Mouse (Mus musculus) mature B cell (primary cell): Measurements from ENCODE around the gene Trdmt1.
"Not testable (repeated sequence)": the region's sequence is repeated elsewhere in the genome, so short reads cannot be mapped to it uniquely, and the experiment has no call there.

Source experiments
- in situ Hi-C: fragments of 300-500 bp; cut with MboI; formaldehyde crosslinking; loops from 2 replicates; pipeline ENCODE4 v1.14.3; 2019

Gene Trdmt1

DNA sequence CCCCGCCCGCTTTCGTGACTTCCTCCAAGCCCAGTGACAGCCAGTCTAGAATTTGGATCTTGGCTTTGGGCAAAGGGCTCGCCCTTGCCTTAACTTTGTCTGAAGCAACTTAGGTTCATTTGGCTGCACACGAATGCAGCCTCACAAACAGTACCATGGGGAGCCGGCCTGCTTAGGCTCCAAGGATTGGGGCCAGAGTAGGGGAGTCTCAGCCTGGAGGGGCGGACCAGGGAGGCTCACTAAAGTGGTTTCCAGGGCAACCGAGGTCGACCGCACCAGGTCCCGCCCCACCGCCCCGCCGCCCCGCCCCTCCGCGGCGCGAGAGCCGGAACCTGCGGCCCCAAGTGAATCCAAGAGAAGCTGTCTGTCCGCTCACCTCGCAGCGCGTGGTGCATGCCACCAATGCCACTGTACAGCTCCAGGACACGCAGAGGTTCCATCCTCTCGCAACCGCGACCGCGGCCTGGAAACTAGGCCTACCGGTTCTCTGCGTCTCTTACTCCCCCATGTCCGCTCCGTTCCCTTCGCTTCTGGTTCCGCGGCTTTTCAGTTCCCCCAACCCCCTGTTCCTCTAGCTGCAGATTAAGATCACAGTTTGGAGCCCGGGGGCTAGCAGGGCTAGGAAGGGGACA lies at the start of gene Trdmt1:
TSS of gene Trdmt1 (minus strand) at position 476 of the 632 bp plus-strand sequence.
- in situ Hi-C loops, result no loop called here

DNA sequence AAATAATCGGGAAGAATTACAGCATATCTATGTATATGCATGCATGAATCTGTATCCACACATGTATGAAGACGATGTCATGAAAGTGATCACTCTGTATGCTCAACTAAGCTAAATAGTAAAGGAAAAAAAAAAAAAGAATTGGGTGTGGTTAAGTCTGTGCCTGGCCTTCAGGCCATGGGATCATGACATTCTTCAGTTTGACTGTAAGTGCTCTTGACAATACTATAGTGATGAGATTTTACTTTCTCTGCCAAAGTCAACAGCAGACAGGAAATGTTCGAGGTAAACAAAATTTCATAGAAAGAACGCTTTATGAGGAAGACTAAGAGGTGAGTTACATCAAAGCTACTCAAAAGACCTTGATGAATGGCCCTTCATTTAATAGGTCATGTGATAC lies 48.9 kb upstream of the Trdmt1 start:
- in situ Hi-C loops, result loop anchor here (10.0 kb wide), 1 partner anchor 299 kb away; no protein-coding TSS in a partner anchor

DNA sequence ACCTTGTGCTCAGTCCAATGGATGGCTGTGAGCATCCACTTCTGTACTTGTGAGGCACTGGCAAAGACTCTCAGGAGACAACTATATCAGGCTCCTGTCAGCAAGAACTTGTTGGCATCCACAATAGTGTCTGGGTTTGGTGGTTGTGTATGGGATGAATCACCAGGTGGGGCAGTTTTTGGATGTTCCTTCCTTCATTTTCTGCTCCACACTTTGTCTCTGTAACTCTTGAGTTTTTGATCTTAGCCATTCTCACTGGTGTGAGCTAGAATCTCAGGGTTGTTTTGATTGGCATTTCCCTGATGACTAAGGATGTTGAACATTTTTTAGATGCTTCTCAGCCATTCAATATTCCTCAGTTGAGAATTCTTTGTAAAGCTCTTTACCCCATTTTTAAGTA lies 39.3 kb upstream of the Trdmt1 start:
- in situ Hi-C loops, result not testable (repeated sequence)

DNA sequence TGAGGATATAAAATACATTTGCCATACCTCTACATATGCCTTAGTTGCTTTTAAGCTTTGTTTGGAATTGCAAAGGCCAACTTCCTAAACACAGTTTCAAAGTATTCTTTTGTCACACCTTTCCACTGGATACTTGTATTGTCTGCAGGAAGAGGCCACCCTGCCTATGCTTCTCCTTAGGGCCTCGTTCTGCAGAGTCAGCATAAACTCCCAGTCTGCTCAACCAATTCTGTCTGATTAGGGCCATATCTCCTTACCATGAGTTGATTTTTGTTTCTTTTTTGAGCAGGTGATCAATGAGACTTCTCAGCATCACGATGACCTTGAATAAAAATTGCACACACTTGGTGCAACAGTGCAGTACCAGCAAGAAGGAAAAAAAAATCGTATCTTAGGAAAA lies 37.7 kb upstream of the Trdmt1 start:
- in situ Hi-C loops, result no loop called here

DNA sequence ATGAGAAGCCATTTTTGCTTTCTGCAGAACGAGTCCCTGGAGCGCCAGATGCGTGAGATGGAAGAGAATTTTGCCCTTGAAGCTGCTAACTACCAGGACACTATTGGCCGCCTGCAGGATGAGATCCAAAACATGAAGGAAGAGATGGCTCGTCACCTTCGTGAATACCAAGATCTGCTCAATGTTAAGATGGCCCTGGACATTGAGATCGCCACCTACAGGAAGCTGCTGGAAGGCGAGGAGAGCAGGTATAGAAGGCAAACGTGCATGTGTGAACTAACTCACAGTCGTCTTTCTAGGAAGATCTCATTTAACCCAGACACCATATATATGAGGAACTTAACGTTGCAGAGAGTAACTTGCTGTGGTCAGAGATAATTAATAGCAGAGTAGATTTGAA lies 35.5 kb upstream of the Trdmt1 start:
- in situ Hi-C loops, result no loop called here

DNA sequence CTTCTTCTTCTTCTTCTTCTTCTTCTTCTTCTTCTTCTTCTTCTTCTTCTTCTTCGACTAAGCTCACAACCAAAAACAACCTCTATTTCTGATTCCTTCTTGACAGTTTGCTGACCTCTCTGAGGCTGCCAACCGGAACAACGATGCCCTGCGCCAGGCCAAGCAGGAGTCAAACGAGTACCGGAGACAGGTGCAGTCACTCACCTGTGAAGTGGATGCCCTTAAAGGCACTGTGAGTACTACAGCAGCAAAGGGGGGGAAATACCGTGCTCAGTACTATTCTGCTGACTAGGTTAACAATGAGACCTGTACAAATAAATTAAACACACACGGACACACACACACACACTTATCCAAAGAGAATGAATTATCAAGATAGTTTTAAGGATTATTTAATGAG lies 34.8 kb upstream of the Trdmt1 start:
- in situ Hi-C loops, result no loop called here

DNA sequence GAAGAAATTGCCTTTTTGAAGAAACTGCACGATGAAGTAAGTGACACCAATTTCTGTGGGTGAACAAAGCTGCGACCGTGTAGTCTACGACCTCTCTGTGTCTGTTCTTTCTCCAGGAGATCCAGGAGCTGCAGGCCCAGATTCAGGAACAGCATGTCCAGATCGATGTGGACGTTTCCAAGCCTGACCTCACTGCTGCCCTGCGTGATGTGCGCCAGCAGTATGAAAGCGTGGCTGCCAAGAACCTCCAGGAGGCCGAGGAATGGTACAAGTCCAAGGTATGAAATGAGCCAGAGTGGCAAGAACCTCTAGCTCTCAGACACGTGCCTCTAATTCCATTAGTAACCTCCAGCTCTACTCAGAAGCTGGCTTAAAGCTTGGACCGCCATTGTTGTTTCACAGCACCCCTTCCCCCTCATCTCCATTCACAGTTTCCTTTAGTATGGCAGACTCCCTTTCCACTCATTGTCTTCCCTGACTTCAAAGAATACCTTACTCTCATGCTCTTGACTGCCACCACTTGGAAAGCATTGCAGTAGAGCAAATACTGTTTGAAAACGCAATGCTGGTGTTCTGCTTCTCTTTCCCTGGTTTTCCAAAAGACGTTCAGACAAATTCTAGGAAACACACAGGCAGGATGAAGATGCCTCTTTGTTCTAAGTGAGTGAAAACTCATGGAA lies 34.1 kb upstream of the Trdmt1 start:
- in situ Hi-C loops, result no loop called here

DNA sequence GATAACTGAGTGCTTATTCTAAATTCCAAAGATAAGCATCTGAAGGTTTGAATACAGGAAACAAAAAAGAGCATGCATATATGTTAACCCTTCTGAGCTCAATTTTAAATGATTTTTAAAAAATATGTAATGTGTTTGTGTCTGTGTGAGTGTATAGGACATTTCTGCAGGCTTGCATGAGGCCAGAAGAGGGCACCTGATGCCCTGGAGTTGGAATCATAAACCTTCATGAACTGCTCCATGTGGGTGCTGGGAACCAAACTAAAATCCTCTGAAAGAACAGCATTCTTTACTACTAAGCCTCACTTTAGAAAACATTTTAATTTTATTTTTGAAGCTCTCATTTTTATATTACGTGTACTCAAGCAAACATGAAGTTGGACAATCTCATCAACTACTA lies 32.9 kb upstream of the Trdmt1 start:
- in situ Hi-C loops, result no loop called here

DNA sequence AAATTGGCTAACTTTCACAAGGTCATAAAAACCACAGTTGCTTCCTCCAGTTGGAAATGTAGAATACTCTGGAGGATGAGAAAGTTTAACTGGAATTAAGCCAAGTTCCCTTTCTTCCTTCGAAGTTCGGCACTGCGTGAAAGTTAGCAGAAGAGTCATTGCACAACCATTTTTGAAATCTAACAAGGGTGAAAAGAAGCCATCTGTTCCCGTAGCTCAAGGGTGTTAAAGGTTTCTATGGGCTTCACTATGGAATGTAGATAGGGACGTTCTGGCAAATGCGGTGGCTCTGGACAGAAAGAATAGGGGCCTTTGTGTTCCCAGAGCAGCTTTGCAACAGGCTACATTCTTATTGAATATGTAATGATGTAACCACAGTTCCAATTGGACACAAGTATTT lies 31.5 kb upstream of the Trdmt1 start:
- in situ Hi-C loops, result no loop called here

DNA sequence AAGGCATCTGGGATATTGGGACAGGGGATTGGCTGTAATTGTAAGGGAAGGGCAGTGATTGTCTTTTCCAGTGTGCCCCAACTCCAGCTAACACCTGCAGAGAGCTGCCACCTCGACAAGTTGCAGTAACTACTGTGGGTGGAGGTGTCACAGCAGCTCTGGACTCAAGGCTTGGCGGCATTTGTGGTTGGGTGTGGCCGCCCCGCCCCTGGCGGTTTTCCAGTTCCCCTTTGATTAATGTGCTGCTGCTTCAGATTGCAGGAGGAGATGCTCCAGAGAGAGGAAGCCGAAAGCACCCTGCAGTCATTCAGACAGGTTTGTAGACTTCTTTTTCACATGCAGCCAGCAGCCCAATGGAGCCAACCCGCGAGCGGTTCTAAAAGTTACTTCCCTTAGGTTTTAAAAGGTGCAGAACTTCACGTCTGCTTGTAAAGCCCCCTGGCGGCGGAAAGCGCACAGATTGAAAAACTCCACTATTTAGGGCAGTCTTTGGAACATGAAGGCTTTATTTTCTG lies 30.9 kb upstream of the Trdmt1 start:
- in situ Hi-C loops, result no loop called here

DNA sequence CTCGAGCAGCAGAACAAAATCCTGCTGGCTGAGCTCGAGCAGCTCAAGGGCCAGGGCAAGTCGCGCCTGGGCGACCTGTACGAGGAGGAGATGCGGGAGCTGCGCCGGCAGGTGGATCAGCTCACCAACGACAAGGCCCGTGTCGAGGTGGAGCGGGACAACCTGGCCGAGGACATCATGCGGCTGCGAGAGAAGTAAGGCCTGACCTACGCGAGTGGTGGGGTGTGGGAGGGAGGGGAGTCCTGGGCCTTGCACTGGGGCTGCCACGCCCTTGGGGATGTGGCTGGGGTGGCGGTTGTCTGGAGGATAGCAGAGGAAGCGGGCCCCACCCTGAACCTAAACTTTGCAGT lies 30.3 kb upstream of the Trdmt1 start:
- in situ Hi-C loops, result no loop called here

DNA sequence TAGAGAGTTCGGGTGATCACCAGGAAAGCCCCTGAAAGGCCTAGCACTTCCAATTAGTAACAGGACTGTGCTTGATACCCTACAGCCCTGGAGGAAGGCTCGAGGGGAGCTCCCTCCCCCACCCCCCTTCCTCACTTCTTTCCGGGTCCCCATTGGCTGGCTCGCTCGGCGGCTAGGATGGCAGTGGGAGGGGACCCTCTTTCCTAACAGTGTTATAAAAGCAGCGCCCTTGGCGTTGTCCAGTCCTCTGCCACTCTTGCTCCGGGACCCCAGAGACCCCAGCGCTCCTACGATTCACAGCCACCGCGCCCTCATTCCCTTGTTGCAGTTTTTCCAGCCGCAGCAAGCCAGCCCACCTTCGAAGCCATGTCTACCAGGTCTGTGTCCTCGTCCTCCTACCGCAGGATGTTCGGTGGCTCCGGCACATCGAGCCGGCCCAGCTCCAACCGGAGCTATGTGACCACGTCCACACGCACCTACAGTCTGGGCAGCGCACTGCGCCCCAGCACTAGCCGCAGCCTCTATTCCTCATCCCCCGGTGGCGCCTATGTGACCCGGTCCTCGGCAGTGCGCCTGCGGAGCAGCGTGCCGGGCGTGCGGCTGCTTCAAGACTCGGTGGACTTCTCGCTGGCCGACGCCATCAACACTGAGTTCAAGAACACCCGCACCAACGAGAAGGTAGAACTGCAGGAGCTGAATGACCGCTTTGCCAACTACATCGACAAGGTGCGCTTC lies 29.8 kb upstream of the Trdmt1 start:
- in situ Hi-C loops, result no loop called here

DNA sequence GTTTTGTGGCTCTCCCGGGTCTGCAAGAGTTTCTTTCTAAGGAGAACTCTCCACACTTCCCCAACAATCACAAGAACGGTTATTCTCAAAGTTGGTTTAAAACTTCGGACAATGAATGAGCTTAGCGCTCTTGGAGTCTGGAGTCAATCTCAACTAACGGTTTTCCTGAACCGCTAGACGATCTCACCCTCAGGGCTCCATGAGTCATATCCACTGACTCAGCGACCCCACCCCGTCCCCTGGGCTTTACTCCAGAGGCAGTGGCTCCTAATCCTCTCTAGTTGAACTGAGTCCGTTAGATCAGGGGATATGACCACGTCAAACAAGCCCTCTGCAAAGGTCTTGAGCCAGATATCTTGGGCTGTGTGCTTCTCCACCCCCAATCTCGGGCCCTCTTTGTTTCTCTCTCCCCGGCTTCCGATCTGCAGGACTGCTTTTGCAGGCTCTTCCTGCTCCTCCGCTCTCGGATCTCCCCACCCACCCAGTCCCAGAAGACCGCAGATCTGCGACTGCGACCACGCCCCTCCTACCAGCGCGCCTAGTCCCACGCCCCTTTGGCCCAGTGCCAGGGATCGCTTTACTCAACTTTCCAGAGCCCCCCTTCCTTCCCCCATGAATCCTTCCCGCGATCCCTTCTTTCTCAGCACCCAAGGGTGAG lies 29.1 kb upstream of the Trdmt1 start, which contains the start of gene Vim:
TSS of gene Vim (plus strand) at position 520 of the 658 bp plus-strand sequence.
- in situ Hi-C loops, result no loop called here

DNA sequence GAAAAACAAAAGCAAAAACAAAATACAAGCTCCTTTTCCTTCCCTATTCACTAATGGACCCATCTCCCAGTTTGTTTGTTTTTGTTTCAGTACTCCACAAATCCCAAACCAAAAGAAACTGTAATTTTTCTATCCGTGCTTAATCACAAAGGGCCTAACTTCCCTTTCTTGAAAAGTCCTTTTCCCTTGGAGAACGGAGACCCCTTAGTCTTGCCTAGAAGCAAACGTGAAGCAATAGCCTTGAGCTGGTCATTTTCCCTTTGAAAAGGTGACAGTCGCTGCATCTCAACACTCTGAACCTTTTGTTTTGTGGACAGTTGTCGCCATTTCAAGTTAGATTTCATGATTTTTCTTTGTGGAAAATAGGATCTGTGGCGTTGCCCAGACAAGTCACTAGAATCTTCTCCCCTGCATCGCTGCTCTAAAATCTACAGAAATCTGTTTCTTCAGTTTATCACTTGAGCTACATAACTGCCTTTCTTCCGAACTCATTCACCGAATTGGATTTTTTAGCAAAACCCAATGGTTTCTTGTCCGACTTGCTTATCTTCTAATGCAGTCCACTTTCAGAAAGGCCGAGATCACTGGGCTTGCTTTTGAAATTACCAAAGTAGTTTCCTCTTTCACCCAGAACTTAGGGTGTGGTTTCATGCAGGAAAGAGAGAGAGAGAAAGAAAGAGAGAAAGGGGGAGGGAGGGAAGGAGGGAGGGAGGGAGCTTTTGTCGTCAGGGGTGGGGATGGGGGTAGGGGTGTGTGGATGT lies 28.4 kb upstream of the Trdmt1 start:
- in situ Hi-C loops, result no loop called here

DNA sequence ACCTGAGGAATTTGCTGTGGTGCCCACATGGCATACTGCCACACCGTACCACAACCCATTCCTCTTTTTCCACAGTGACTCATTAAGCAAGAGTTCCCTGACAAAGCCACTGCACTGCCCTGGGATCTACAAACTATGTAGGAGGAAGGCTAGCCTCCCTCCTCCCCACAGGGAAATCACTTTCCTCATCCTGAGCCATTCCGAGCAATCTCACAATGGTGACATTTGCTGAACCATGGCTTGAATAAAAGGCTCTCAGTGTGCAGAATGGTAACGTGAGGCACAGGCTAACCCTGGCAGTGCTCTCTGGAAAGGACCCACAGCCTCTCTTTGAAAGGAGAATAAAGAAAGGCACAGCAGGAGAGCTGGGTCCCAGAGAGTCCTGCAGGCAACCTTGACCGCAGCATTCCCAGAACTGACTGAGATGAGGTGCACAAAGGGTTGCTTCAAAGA lies 27.7 kb upstream of the Trdmt1 start:
- in situ Hi-C loops, result no loop called here

DNA sequence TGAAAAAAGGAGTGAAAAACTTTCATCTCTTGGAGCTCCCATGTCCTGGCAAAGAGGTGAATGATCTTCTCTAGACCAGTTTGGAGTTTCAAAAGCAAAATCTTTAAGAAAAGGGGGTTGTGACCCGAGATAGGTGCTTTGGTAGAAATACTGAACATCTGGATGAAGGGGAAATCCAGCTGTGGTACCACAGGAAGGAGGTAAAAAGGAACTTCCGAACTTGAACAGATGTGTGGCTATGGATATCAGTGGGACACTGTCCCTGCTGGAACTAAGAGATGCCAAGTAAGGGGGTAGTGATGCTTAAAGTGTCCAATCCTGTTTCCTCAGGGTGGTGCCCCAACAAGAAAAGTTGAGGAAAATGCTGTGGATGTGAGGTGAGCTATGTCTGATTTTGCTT lies 25.7 kb upstream of the Trdmt1 start:
- in situ Hi-C loops, result no loop called here

DNA sequence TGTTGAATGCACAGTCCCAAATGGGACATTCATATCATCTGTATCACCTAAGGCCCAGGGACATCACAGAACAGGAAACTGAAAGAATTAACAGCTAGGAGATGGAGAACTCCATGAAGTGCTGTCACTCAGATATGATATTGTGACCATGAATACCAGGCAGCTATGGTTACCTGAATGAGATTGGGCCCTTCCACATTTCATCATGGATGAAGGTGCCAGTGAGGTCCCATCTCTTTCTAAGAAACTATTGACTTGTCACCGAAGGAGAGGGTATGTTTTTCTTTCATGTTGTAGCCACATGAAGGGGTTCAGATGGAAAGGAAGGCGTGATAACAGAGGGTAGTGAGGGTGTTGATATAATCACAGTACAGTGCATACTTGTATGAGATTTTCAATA lies 15.9 kb upstream of the Trdmt1 start:
- in situ Hi-C loops, result no loop called here

DNA sequence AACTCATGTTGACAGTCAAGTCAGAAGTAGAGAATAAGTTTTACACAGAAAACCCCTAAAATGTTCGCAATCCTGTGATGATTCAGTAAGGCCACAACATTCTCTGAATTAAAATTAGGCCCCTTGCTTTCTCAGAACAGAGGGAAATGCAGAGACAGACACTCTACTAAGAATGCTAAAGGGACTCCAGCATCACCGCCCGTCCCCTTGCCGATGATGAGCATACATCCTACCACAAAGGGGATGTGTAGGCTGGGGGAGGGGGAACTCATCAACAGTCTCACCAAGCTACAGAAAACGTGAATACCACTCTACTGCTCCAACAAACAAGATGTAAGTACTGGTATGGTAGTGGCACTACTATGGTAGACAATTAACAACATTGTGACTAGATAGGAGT lies 15.3 kb upstream of the Trdmt1 start:
- in situ Hi-C loops, result no loop called here

DNA sequence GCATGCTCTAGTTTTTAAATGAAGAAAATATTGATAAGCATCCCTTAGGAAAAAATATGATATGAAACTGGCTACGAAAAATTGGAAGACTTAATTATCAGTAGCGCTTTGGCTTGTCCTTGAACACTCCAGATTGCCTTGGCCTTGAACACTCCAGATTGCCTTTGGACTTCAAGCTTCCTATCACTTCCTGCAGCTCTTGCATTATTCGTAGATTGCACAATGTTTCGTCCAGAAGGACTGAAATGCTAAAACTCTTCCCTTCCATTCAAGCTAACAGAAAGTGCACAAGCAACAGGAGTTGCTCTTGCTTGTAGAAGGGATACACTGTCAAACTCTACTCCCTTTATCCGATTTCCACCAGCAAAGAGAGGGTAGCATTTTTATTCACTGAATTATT lies 14.8 kb upstream of the Trdmt1 start:
- in situ Hi-C loops, result no loop called here

DNA sequence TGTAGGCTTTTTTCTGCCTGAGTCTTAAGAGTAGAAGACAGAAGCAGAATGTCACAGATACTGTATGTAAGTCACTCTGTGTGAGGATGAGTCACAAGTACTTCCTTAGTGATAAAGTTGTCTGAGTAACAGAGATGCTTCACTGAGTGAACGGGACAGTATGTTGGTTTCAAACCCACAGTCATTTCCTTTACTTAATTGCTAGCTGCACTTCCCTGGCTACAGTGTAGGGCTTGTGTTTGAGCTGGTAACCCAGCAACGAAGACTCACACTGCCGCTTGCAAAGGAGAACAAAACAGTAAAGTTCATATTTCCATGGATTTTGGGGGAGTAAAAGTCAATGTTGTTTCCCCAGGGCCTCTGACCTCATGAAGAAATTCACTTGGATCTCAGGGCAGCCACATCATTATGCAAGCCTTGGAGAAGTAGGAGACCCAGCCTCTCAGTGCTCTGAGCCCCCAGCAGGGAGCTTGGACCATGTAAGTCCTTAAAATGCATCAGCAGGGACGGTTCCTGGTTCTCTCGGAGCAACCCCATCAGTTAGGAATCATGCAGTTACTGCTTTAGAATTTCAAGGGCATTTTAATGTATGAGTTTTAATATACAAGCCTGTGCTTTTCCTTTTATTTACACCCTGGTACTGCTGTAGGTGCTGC lies 14.3 kb upstream of the Trdmt1 start:
- in situ Hi-C loops, result no loop called here
